Mouse (Mus musculus) cerebellum, adult 2 months (tissue): Measurements from ENCODE around the gene Psmb1.
"Not testable (repeated sequence)": the region's sequence is repeated elsewhere in the genome, so short reads cannot be mapped to it uniquely, and the experiment has no call there.

ENCODE experiments used
- CTCF ChIP-seq: fragments of 200-500 bp; IDR thresholded peaks from 2 replicates; pipeline ENCODE4 v1.5.1; 2011; ENCODE audit warnings: low read depth, mild to moderate bottlenecking, control low read depth, low read length, moderate library complexity, borderline replicate concordance; ENCODE audit not compliant: insufficient read depth
- POLR2A ChIP-seq: fragments of 200-500 bp; IDR thresholded peaks from 2 replicates; pipeline ENCODE4 v1.6.1; 2011; ENCODE audit warnings: low read length, control low read depth, borderline replicate concordance; ENCODE audit not compliant: insufficient read depth

GRCm38 (mm10) chr17:15543868-15544267, 44.3 kb upstream of the Psmb1 start:
- not testable (repeated sequence) for TF ChIP-seq POLR2A, CTCF
